Mouse (Mus musculus): Measurements from ENCODE around the gene Limch1.

Limch1 gene

GRCm38 (mm10) chr5:66746761-66747160, 1.1 kb downstream of the Limch1 start:
- DNase-seq (ENCODE audit: low spot score): no peak

GRCm38 (mm10) chr5:66747761-66748430, 2.3 kb downstream of the Limch1 start:
- DNase-seq (ENCODE audit: low spot score): no peak

GRCm38 (mm10) chr5:66748448-66749115, 3.0 kb downstream of the Limch1 start:
- no peak for DNase-seq (ENCODE audit: low spot score)

GRCm38 (mm10) chr5:66750641-66751040, 5.0 kb downstream of the Limch1 start:
- no peak for DNase-seq (ENCODE audit: low spot score)

GRCm38 (mm10) chr5:66751332-66751980, 5.8 kb downstream of the Limch1 start:
- no peak for DNase-seq (ENCODE audit: low spot score)

- no peak for DNase-seq (ENCODE audit: low spot score)
These were observed 8.0 kb downstream of the Limch1 start for GRCm38 (mm10) chr5:66753620-66754019.

- no peak for DNase-seq (ENCODE audit: low spot score)
These were observed 11.4 kb downstream of the Limch1 start for GRCm38 (mm10) chr5:66756821-66757705.

- DNase-seq (ENCODE audit: low spot score): no peak
These were observed 12.1 kb downstream of the Limch1 start for GRCm38 (mm10) chr5:66757706-66758237.

GRCm38 (mm10) chr5:66759354-66759753, 13.7 kb downstream of the Limch1 start:
- DNase-seq (ENCODE audit: low spot score): no peak

- DNase-seq (ENCODE audit: low spot score): no peak
These were observed 15.1 kb downstream of the Limch1 start for GRCm38 (mm10) chr5:66760747-66761146.

GRCm38 (mm10) chr5:66762006-66762405, 16.4 kb downstream of the Limch1 start:
- no peak for DNase-seq (ENCODE audit: low spot score)

- no peak for DNase-seq (ENCODE audit: low spot score)
These were observed 18.5 kb downstream of the Limch1 start for GRCm38 (mm10) chr5:66764129-66764528.

GRCm38 (mm10) chr5:66765911-66766310, 20.3 kb downstream of the Limch1 start:
- DNase-seq (ENCODE audit: low spot score): no peak

- no peak for DNase-seq (ENCODE audit: low spot score)
These were observed 22.4 kb downstream of the Limch1 start for GRCm38 (mm10) chr5:66768034-66768433.

GRCm38 (mm10) chr5:66769070-66769469, 23.4 kb downstream of the Limch1 start:
- DNase-seq (ENCODE audit: low spot score): no peak

- DNase-seq (ENCODE audit: low spot score): no peak
These were observed 23.9 kb downstream of the Limch1 start for GRCm38 (mm10) chr5:66769558-66769957.

GRCm38 (mm10) chr5:66777999-66778710, 32.5 kb downstream of the Limch1 start:
- no peak for DNase-seq (ENCODE audit: low spot score)

- no peak for DNase-seq (ENCODE audit: low spot score)
These were observed 34.7 kb downstream of the Limch1 start for GRCm38 (mm10) chr5:66780371-66780770.

GRCm38 (mm10) chr5:66781507-66781906, 35.9 kb downstream of the Limch1 start:
- DNase-seq (ENCODE audit: low spot score): no peak

GRCm38 (mm10) chr5:66782851-66783250, 37.2 kb downstream of the Limch1 start:
- no peak for DNase-seq (ENCODE audit: low spot score)

GRCm38 (mm10) chr5:66784624-66785361, 39.2 kb downstream of the Limch1 start:
- DNase-seq (ENCODE audit: low spot score): no peak
